Mouse (Mus musculus) brain, embryonic 14.5 days (tissue): ENCODE data around the gene Ttyh2. TPM values are rescaled to one million over a fixed set of nuclear protein-coding genes. Genes with fewer than 3 reads are reported as not detected.
A peak's percentile ranks its signal among the peaks of the same experiment; 100 is the strongest.

Experiments used
- DNase-seq: peaks from one replicate; pipeline ENCODE4 v3.0.0-alpha.2; 2011; ENCODE audit warnings: low read depth
- CTCF ChIP-seq: fragments of 200-500 bp; IDR thresholded peaks from 2 replicates; pipeline ENCODE4 v1.5.1; 2012; ENCODE audit warnings: inconsistent platforms, mild to moderate bottlenecking, moderate library complexity, borderline replicate concordance; ENCODE audit not compliant: insufficient read depth, insufficient read length; ENCODE audit errors: extremely low read depth
- POLR2A ChIP-seq: fragments of 200-500 bp; IDR thresholded peaks from 2 replicates; pipeline ENCODE4 v1.6.1; 2012; ENCODE audit warnings: mild to moderate bottlenecking, inconsistent platforms, borderline replicate concordance; ENCODE audit not compliant: poor library complexity, insufficient read depth, insufficient read length, severe bottlenecking; ENCODE audit errors: extremely low read depth
- polyA plus RNA-seq: library from polyadenylated mRNA; depleted of rRNA; stranded (reverse); fragments of >200 nt; gene quantifications from 2 replicates; pipeline ENCODE4 v1.2.3, GENCODE M21; 2012

Gene Ttyh2
- polyA plus RNA-seq, 1 experiment = 25.4 TPM

GRCm38 (mm10) chr11:114641136-114641535 lies 34.1 kb upstream of the Ttyh2 start:
- TF ChIP-seq CTCF = no peak
- TF ChIP-seq POLR2A = no peak
- DNase-seq = no peak

GRCm38 (mm10) chr11:114642184-114642583 lies 33.0 kb upstream of the Ttyh2 start:
- no peak for TF ChIP-seq POLR2A
- TF ChIP-seq CTCF = no peak

GRCm38 (mm10) chr11:114642926-114643325 lies 32.3 kb upstream of the Ttyh2 start:
- no peak for DNase-seq
- no peak for TF ChIP-seq CTCF
- no peak for TF ChIP-seq POLR2A

More at GRCm38 (mm10) chr11:114642184-114642583, 33.0 kb upstream of the Ttyh2 start:
- DNase-seq = peak; percentile 74

GRCm38 (mm10) chr11:114644122-114644521 lies 31.1 kb upstream of the Ttyh2 start:
- no peak for DNase-seq
- TF ChIP-seq CTCF (0 out of 2 replicates have a peak, but pooled peaks have one; percentile 35), POLR2A (no peak)

GRCm38 (mm10) chr11:114649510-114649909 lies 25.7 kb upstream of the Ttyh2 start:
- DNase-seq = no peak
- no peak for TF ChIP-seq POLR2A
- 0 out of 2 replicates have a peak, but pooled peaks have one; percentile 4 for TF ChIP-seq CTCF

- TF ChIP-seq CTCF (no peak), POLR2A (no peak)
Observed at GRCm38 (mm10) chr11:114652531-114652930, 22.7 kb upstream of the Ttyh2 start.

GRCm38 (mm10) chr11:114653664-114654063 lies 21.6 kb upstream of the Ttyh2 start:
- no peak for TF ChIP-seq CTCF
- TF ChIP-seq POLR2A = no peak
- no peak for DNase-seq

More at GRCm38 (mm10) chr11:114652531-114652930, 22.7 kb upstream of the Ttyh2 start:
- peak; percentile 40 for DNase-seq

GRCm38 (mm10) chr11:114654552-114654951 lies 20.7 kb upstream of the Ttyh2 start:
- TF ChIP-seq CTCF = no peak
- no peak for TF ChIP-seq POLR2A
- DNase-seq = no peak

GRCm38 (mm10) chr11:114655350-114656008 lies 19.8 kb upstream of the Ttyh2 start:
- no peak for DNase-seq
- TF ChIP-seq POLR2A = no peak
- TF ChIP-seq CTCF = no peak

- DNase-seq = peak; percentile 45
- TF ChIP-seq CTCF (no peak), POLR2A (no peak)
Observed at GRCm38 (mm10) chr11:114656994-114657644, 18.1 kb upstream of the Ttyh2 start.

- peak; percentile 70 for DNase-seq
- TF ChIP-seq CTCF (peak; percentile 84), POLR2A (no peak)
Observed at GRCm38 (mm10) chr11:114657737-114658136, 17.5 kb upstream of the Ttyh2 start.

- DNase-seq = no peak
- TF ChIP-seq CTCF (no peak), POLR2A (no peak)
Observed at GRCm38 (mm10) chr11:114662161-114662560, 13.1 kb upstream of the Ttyh2 start.

GRCm38 (mm10) chr11:114662746-114663362 lies 12.4 kb upstream of the Ttyh2 start:
- TF ChIP-seq POLR2A (no peak), CTCF (peak; percentile 88)
- DNase-seq = peak; percentile 70
